Mouse (Mus musculus) midbrain, embryonic 10.5 days (tissue): ENCODE results near the gene St6galnac3. TPM values are rescaled to one million over a fixed set of nuclear protein-coding genes. Genes with fewer than 3 reads are reported as not detected.

Experiments
- DNase-seq: peaks from one replicate; pipeline ENCODE4 v3.0.0-alpha.2; 2017; ENCODE audit warnings: low spot score
- H3K27ac ChIP-seq: fragments of 300-500 bp; sonication (generic); replicated peaks from 2 replicates; pipeline ENCODE4 v1.5.1; 2016; ENCODE audit warnings: mild to moderate bottlenecking
- H3K27me3 ChIP-seq: fragments of 300-500 bp; sonication (generic); 2 replicates; pipeline ENCODE4 v1.6.1; 2016; ENCODE audit warnings: low read depth, mild to moderate bottlenecking; ENCODE audit not compliant: poor library complexity, severe bottlenecking
- H3K36me3 ChIP-seq: fragments of 300-500 bp; sonication (generic); 2 replicates; pipeline ENCODE4 v1.6.1; 2016; ENCODE audit warnings: mild to moderate bottlenecking, moderate library complexity
- H3K4me1 ChIP-seq: fragments of 300-500 bp; sonication (generic); 2 replicates; pipeline ENCODE4 v1.6.1; 2016
- H3K4me3 ChIP-seq: fragments of 300-500 bp; sonication (generic); 2 replicates; pipeline ENCODE4 v1.5.1; 2016; ENCODE audit warnings: mild to moderate bottlenecking, moderate library complexity
- H3K9me3 ChIP-seq: fragments of 300-500 bp; sonication (generic); replicated peaks from 2 replicates; pipeline ENCODE4 v1.6.1; 2016; ENCODE audit warnings: mild to moderate bottlenecking
- WGBS: fragments of 180-500 bp; shearing (Covaris S2); methylation state at CpG from one replicate; pipeline ENCODE4 v1.1.7; 2016; 5-methylcytosine and 5-hydroxymethylcytosine counted together
- polyA plus RNA-seq: library from polyadenylated mRNA; unstranded; fragments of >200 nt; fragmentation: Nextera tagmentation; extraction: Ambion mirVana; gene quantifications from 2 replicates; pipeline ENCODE4 v1.2.1, GENCODE M21; 2016

The St6galnac3 gene
- polyA plus RNA-seq, 1 experiment from 2014 or later, result 33.6 TPM

DNA sequence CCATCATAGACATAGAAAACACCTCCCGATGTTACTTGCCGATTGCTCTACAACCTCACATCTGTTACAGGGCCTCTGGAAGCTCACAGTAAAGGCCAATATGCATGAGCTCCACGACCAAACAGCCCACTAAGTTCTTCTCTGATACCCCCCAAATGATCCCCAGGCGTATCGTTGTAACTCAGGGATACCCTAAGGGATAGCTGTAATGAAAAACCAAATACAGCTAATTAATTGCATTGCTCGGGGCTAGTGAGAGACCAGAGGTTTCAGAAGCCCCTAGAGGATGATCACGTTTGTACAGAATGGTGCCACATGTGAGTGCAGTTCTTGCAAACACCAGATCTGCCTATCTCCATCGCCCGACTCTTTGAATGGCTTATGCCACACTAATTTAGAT, 315.7 kb downstream of the St6galnac3 start:
- Histone ChIP-seq H3K36me3 (no peaks in the 10 kb centered on the region), H3K4me3 (no peak overlapping the region), H3K4me1 (no peaks in the 10 kb centered on the region), H3K27me3 (no peaks in the 10 kb centered on the region), H3K27ac (no peak overlapping the region), H3K9me3 (no peaks in the 10 kb centered on the region)
- DNase-seq, result no peak
- WGBS, result 80% methylated on average over 9 of the region's 9 CpGs

DNA sequence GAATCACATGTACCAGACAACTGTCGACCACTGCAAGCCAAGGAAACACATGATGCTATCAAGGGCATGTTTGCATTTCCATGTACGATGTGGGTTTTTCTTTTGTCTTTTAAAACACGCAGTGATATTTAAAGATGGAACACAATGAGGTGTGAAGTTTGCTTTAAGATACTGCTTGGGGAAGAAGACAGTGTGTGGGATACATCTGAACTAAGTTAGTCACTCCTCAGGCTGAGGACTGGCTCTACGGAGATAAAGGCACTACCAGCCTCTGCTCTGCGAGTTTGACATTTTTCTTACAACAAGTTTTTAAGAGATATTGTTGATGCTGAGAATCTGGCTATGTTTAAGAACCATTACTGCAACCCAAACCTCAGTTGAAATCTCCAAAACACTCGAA, 316.6 kb downstream of the St6galnac3 start:
- Histone ChIP-seq H3K36me3 (no peaks in the 10 kb centered on the region), H3K4me1 (no peaks in the 10 kb centered on the region)
- 92% methylated on average over 6 of the region's 6 CpGs for WGBS

DNA sequence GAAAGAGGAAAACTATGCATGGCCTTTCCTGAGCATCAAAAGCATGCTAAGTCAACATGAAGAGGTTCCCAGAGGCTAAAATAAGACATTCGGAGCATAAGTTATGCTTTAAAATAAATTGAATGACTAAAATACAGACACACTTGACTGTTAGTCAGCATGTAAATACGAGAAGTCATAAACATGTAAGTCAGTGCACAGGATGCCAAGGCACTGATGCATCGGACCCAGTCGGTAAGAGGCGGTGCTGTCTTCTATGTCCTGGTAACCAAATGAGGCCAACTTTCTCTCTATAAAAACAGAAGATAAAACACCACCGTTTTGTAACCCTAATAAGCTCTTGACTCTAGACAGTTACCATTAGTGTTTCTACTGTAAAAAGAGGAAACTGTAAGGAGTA, 317.3 kb downstream of the St6galnac3 start:
- Histone ChIP-seq H3K4me3 (no peak overlapping the region), H3K4me1 (no peaks in the 10 kb centered on the region), H3K9me3 (no peaks in the 10 kb centered on the region), H3K36me3 (no peaks in the 10 kb centered on the region), H3K27ac (no peak overlapping the region), H3K27me3 (no peaks in the 10 kb centered on the region)
- DNase-seq, result no peak
- 94% methylated on average over 6 of the region's 6 CpGs for WGBS

More for the DNA sequence above, 316.6 kb downstream of the St6galnac3 start:
- no peaks in the 10 kb centered on the region for H3K27me3 ChIP-seq
- no peak for DNase-seq
- H3K4me3 ChIP-seq, result no peak overlapping the region
- no peaks in the 10 kb centered on the region for H3K9me3 ChIP-seq
- H3K27ac ChIP-seq, result no peak overlapping the region

DNA sequence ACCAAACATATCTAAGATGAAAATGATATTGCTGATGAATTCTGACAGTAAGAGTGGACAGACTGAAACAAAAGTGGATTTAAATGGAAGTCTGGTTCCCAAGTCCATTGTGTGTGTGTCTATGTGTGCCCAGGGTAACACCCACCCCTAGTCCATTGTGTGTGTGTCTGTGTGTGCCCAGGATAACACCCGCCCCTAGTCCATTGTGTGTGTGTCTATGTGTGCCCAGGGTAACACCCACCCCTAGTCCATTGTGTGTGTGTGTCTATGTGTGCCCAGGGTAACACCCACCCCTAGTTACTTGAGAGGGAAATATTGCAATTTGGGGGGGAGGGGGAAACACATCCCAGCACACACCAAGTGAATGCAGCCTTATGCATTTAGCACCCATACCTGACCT, 318.1 kb downstream of the St6galnac3 start:
- Histone ChIP-seq H3K27ac (no peak overlapping the region), H3K27me3 (no peaks in the 10 kb centered on the region), H3K36me3 (no peaks in the 10 kb centered on the region), H3K4me1 (no peaks in the 10 kb centered on the region), H3K9me3 (no peaks in the 10 kb centered on the region), H3K4me3 (no peak overlapping the region)
- 89% methylated on average over 1 of the region's 1 CpGs for WGBS
- no peak for DNase-seq

DNA sequence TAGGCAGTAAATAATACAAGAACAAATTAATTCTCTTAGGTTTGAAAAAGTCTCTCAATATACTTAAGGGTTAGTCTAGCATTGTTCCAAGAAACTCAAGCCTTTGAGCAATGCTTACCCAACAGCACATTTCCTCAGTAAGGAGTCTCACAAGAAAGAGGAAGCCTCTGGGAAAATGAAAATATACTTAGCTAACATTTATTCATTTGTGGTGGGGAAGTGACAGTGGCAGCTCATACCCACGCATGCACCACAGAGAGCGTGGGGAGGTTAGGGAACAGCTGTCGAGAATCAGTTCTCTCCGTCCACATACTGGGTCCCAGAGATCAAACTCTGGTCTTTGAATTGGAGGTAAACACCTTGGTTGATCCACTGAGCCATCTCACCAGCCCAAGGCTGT, 318.8 kb downstream of the St6galnac3 start:
- H3K4me3 ChIP-seq, result no peak overlapping the region
- no peak for DNase-seq
- H3K27me3 ChIP-seq, result no peaks in the 10 kb centered on the region
- no peaks in the 10 kb centered on the region for H3K9me3 ChIP-seq
- H3K27ac ChIP-seq, result no peak overlapping the region
- 95% methylated on average over 4 of the region's 4 CpGs for WGBS
- H3K4me1 ChIP-seq, result no peaks in the 10 kb centered on the region
- H3K36me3 ChIP-seq, result no peaks in the 10 kb centered on the region

DNA sequence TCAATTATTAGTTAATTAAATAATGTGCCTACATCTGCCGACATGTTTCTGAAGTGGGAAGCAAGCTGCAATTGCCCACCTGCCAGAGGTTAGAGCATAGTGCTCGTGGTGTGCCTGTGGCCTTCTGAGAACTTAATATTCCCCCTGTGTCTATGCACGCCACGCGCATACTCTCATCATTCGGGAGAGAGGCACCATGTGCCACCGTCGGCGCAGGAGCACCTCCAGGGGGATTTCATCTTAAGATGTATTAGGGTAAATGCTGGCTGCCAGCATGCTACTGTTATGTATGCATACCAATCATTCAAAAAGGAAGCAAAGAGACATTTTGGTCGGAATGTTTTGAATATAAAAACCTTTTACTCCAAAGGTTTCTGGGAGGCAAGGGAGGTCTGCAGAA, 319.3 kb downstream of the St6galnac3 start:
- Histone ChIP-seq H3K27me3 (no peaks in the 10 kb centered on the region), H3K4me3 (no peak overlapping the region), H3K27ac (no peak overlapping the region), H3K4me1 (no peaks in the 10 kb centered on the region), H3K36me3 (no peaks in the 10 kb centered on the region), H3K9me3 (no peaks in the 10 kb centered on the region)
- WGBS, result 93% methylated on average over 10 of the region's 10 CpGs
- no peak for DNase-seq

DNA sequence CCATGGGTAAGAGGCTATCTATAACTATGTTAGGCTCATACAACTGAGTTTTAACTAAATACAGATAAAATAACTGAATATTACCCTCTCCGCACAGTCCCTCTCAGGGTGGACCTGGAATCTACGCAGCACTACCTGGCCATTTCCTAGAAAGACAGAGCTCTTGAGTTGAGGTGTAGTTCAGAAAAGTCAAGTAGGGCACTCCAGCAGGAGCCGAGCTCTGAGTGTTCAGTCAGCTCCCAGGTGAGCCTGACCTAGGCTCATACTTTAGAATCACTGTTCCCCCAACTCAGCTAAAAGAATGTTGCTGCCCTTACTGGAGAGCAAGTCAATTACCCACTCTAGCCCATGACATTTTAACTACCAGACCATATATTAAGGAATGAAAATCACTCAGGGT, 324.7 kb downstream of the St6galnac3 start:
- Histone ChIP-seq H3K36me3 (no peaks in the 10 kb centered on the region), H3K27ac (no peak overlapping the region), H3K4me3 (no peak overlapping the region), H3K4me1 (no peaks in the 10 kb centered on the region), H3K9me3 (no peaks in the 10 kb centered on the region), H3K27me3 (no peaks in the 10 kb centered on the region)
- no peak for DNase-seq
- WGBS, result 92% methylated on average over 3 of the region's 3 CpGs

DNA sequence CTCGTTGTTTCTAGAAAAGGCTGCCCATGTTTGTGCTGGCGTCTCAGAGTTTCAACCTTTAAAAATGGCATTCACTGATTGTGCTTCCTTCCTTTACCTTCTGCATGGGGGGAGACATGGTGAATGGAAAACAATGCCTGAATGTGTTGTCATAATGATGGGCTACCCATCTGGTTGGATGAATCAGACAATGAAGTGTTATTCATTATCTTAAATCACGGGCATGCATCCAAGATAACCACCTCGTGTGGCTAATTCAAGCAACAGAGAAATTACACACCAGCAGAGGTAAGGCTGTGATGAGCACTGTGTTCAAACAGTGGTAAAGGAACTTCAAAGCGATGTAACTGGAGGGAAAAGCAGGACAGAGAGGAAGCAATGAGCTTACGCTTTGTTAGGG, 325.4 kb downstream of the St6galnac3 start:
- no peaks in the 10 kb centered on the region for H3K36me3 ChIP-seq
- no peaks in the 10 kb centered on the region for H3K9me3 ChIP-seq
- 90% methylated on average over 6 of the region's 6 CpGs for WGBS
- no peaks in the 10 kb centered on the region for H3K4me1 ChIP-seq
- no peak overlapping the region for H3K27ac ChIP-seq
- no peaks in the 10 kb centered on the region for H3K27me3 ChIP-seq
- H3K4me3 ChIP-seq, result no peak overlapping the region
- no peak for DNase-seq

DNA sequence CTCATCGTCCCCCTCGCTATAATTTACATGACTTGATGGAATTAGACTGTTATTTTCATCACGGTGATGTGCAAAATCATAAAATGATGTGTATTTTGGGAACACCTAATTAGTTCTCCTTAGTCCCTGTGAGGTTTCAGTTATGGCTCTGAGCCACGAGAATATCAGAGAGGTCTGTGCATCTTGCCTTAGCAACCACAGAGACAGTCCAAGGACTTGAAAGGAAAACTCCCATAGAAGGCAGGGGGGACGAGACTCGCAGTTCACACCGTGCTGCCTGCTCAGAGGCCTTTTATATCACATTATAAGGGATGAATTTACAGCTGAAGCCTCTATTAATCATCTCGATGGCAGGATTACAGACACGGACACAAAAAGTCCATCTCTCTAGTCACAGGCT, 327.2 kb downstream of the St6galnac3 start:
- no peaks in the 10 kb centered on the region for H3K4me1 ChIP-seq
- no peak for DNase-seq

DNA sequence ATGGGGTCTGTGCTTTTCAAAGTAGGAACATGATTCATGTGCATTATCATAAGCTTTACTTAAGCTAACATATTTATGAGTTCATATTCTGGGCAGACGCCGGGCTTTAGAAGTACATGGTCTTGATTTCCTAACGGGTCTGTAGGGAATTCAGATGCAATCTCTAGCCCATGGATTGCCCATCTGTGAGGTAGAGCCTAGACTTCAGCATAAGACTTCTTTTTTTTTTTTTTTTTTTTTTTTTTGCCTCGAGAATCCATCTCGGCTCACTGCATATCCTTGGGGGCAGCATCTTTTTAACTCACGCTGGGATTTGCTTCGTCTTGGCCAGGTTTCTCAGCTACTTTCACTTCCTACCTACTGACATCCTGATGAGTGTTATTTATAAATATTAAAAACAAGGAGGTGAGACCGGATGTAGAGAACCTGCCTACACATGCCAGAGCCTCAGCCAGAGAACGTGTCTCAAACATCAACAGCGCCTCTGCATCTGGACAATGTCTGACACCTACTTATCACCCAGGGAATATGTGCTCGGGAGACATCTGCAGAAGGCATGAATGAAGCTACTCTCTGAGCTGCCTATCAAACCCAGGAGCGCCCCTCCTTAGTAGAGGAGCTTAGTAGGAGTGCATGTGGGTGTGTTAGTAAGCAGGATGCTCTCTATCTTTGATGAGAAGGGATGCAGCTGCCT, 328.5 kb downstream of the St6galnac3 start:
- H3K4me1 ChIP-seq, result no peaks in the 10 kb centered on the region
- H3K27ac ChIP-seq, result no peak overlapping the region
- no peak for DNase-seq
- no peaks in the 10 kb centered on the region for H3K36me3 ChIP-seq
- WGBS, result 90% methylated on average over 12 of the region's 12 CpGs
- no peak overlapping the region for H3K4me3 ChIP-seq
- no peaks in the 10 kb centered on the region for H3K27me3 ChIP-seq
- H3K9me3 ChIP-seq, result 0 out of 2 replicates have a peak, but pooled peaks cover 4% of the 10 kb centered on the region

More for the DNA sequence above, 327.2 kb downstream of the St6galnac3 start:
- WGBS, result 88% methylated on average over 9 of the region's 9 CpGs
- Histone ChIP-seq H3K27me3 (no peaks in the 10 kb centered on the region), H3K36me3 (no peaks in the 10 kb centered on the region), H3K27ac (no peak overlapping the region), H3K9me3 (0 out of 2 replicates have a peak, but pooled peaks cover 4% of the 10 kb centered on the region), H3K4me3 (no peak overlapping the region)

DNA sequence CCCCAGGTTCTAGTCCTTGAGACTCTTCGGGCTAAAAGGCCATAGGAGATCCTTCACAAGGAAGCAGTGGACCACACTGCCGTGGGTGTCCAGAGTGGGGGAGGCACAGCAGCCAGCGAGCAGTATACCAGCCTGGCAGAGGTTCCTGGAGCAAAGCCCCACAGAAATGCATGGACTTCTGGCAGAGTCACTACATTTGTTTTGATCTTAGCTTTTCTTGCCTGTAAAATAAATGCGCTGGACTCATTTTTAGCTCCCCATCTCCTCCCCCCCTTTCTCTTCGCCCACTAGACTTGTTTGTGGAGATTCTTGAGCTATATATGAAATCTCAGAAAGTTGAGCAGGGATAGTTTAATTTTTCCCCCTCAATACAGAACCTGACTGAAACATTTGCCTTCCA, 329.6 kb downstream of the St6galnac3 start:
- no peak overlapping the region for H3K27ac ChIP-seq
- WGBS, result 96% methylated on average over 5 of the region's 5 CpGs
- no peak overlapping the region for H3K4me3 ChIP-seq
- 0 out of 2 replicates have a peak, but pooled peaks cover 4% of the 10 kb centered on the region for H3K9me3 ChIP-seq
- H3K27me3 ChIP-seq, result no peaks in the 10 kb centered on the region
- no peaks in the 10 kb centered on the region for H3K36me3 ChIP-seq
- DNase-seq, result no peak
- H3K4me1 ChIP-seq, result no peaks in the 10 kb centered on the region

DNA sequence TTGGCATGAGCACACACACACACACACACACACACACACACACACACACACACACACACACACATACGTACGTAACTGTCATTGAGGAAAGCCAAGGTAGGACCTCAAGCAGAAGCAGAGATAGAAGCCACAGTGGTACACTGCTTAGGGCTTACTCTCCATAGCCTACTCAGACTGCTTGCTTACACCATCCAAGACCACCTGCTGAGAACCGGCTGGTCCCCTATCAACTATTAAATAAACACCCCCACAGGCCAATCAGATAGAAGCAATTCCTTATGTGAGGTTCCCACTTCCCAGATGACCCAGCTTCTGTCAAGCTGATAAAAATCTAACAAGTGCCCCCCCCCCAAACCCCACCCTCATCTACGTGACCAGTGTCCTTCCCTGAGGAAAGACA, 330.2 kb downstream of the St6galnac3 start:
- DNase-seq, result no peak
- Histone ChIP-seq H3K27ac (no peak overlapping the region), H3K4me1 (no peaks in the 10 kb centered on the region), H3K9me3 (0 out of 2 replicates have a peak, but pooled peaks cover 4% of the 10 kb centered on the region), H3K4me3 (no peak overlapping the region), H3K27me3 (no peaks in the 10 kb centered on the region), H3K36me3 (no peaks in the 10 kb centered on the region)
- 92% methylated on average over 4 of the region's 4 CpGs for WGBS

DNA sequence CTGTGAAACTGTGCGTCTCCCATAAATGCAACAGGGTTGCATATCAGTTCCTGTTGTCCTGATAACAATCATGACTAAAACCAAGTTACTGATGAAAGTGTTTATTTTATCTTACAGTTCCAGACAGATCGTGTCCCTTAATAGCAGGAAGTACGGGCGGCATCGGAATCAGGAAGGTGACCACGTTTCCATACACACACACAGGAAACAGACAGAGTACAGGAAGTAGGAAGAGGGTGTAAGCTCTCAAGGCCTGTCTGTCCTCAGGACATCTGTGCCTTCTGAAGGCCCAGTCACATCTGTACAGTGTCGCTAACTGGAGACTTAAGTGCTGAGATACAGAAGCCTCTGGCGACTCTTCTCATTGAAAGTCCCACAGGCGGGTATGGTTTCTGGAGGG, 330.8 kb downstream of the St6galnac3 start:
- no peak for DNase-seq
- Histone ChIP-seq H3K27ac (no peak overlapping the region), H3K9me3 (0 out of 2 replicates have a peak, but pooled peaks cover 4% of the 10 kb centered on the region), H3K27me3 (no peaks in the 10 kb centered on the region), H3K36me3 (no peaks in the 10 kb centered on the region), H3K4me3 (no peak overlapping the region), H3K4me1 (no peaks in the 10 kb centered on the region)
- 90% methylated on average over 9 of the region's 9 CpGs for WGBS
